8 mouse cellular contexts compared by ENCODE assay signal in the genomic region with DNA sequence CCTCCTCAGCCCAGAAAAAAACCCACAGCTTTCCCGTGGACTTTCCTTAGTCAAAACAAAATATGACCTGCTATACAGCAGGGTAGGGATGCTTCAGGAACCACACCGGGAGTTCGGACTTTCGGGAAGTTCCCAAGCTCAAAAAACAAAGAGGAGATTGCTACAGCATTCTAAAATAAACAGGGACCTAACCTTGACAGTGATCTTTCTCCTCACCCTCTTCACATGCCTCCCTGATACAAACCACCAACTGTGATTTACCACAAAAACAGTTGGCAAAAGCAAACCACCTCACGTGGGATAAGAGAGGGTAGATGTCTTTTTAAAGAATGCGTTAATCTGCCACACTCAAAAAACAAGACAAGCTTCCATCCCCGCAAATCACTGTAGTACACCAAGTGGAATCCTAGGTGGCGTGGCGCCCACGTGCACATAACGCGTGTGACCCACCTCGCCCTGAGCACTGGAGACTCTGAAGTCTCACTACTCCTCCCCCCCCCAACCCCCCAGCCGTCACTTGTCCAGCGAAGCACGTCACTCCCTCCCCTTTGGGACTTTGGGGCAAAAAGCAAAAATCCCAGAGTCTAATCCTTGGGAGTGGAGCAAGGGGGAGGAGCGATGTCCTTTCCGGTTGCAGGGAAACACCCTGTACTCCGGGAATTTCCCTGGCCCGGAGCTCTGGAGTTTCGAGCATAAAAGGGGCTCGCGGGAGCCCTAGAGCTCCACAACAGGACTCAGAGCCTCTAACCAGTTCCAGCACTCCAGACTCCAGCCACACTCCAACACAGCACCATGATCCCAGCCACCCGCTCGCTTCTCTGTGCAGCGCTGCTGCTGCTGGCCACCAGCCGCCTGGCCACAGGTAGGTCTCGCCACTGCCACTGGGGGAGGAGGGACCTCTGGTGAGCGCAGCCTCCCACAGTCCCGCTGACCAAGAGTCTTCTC. TPM values are rescaled to one million over a fixed set of nuclear protein-coding genes. Genes with fewer than 3 reads are reported as not detected.
DNase-seq lines count a peak whose midpoint lies in the region; ATAC-seq and TF ChIP-seq lines count a peak whose summit lies in the region.

A gene (plus strand): TSS at position 723 of the 945 bp plus-strand sequence.

- H3K9me3 ChIP-seq in E14TG2a.4 (ENCODE audit: low read length): no peaks in the 10 kb centered on the region
- no peaks in the 10 kb centered on the region for H3K9me3 ChIP-seq in hindbrain, embryonic 14.5 days (ENCODE audit: control insufficient read depth, low read length)
- no peaks in the 10 kb centered on the region for H3K9me3 ChIP-seq in liver, embryonic 11.5 days (ENCODE audit: control insufficient read depth, low read length)
- H3K9me3 ChIP-seq in midbrain, embryonic 16.5 days (replicated peaks; ENCODE audit: control insufficient read depth, low read length, poor library complexity, severe bottlenecking): no peaks in the 10 kb centered on the region

- intact Hi-C loops in gastrocnemius, adult 2 months (cut with DNase I): no loop called here

- no peaks in the 10 kb centered on the region for H3K36me3 ChIP-seq in E14TG2a.4 (ENCODE audit: insufficient read depth, low read length)
- H3K36me3 ChIP-seq in hindbrain, embryonic 14.5 days (replicated peaks; ENCODE audit: control insufficient read depth, insufficient read depth): no peaks in the 10 kb centered on the region
- no peaks in the 10 kb centered on the region for H3K36me3 ChIP-seq in liver, embryonic 11.5 days (ENCODE audit: control insufficient read depth, insufficient read depth, low read length)
- H3K36me3 ChIP-seq in midbrain, embryonic 16.5 days (ENCODE audit: control insufficient read depth, insufficient read depth, low read length): no peaks in the 10 kb centered on the region

- WGBS in hindbrain, embryonic 14.5 days: 15% methylated on average over 30 of the region's 30 CpGs
- 13% methylated on average over 30 of the region's 30 CpGs for WGBS in liver, embryonic 11.5 days
- 6% methylated on average over 30 of the region's 30 CpGs for WGBS in midbrain, embryonic 16.5 days

- H3K4me1 ChIP-seq in E14TG2a.4 (replicated peaks; ENCODE audit: low read depth, low read length): peaks cover 14% of the 10 kb centered on the region
- H3K4me1 ChIP-seq in hindbrain, embryonic 14.5 days (replicated peaks; ENCODE audit: control insufficient read depth, insufficient read depth, low read length): peaks cover 5% of the 10 kb centered on the region; the same call in 1 of the 2 replicates
- H3K4me1 ChIP-seq in liver, embryonic 11.5 days (replicated peaks; ENCODE audit: control insufficient read depth, insufficient read depth, low read length): no peaks in the 10 kb centered on the region
- H3K4me1 ChIP-seq in midbrain, embryonic 16.5 days (ENCODE audit: control insufficient read depth, insufficient read depth, low read length): peaks cover 4% of the 10 kb centered on the region

- peak within 1 kb of the TSS; percentile 64 for H3K9ac ChIP-seq in hindbrain, embryonic 14.5 days
- 0 out of 2 replicates have a peak within 1 kb of the TSS, but pooled peaks have one; percentile 25 for H3K9ac ChIP-seq in liver, embryonic 11.5 days (ENCODE audit: low read depth, low read length)
- H3K9ac ChIP-seq in midbrain, embryonic 16.5 days (ENCODE audit: low read depth, low read length): peak within 1 kb of the TSS; percentile 48

- peak within 1 kb of the TSS; percentile 98 for H3K4me2 ChIP-seq in hindbrain, embryonic 14.5 days (replicated peaks)
- peak within 1 kb of the TSS; percentile 68 for H3K4me2 ChIP-seq in liver, embryonic 11.5 days
- H3K4me2 ChIP-seq in midbrain, embryonic 16.5 days (ENCODE audit: low read length): peak within 1 kb of the TSS; percentile 91

- no peak for TF ChIP-seq CTCF in E14TG2a.4 (conservative IDR thresholded peaks at IDR 0.05; ENCODE audit: low read length)
- peak; percentile 24; the same call in 1 of the 2 replicates for TF ChIP-seq CTCF in gastrocnemius, adult 2 months (IDR thresholded peaks at IDR 0.05)

- DNase-seq in brain, adult 2 months (ENCODE audit: low read depth, low spot score): peak; percentile 20
- peak; percentile 70 for DNase-seq in gastrocnemius, adult 2 months
- peak; percentile 43 for DNase-seq in hindbrain, embryonic 14.5 days (ENCODE audit: low spot score)
- DNase-seq in liver, embryonic 11.5 days (ENCODE audit: low spot score): peak; percentile 36
- peak; percentile 32 for DNase-seq in yolk sac, embryonic 10.5 days (ENCODE audit: low spot score)
- DNase-seq in layer of hippocampus, adult 18-20 months (ENCODE audit: low spot score in 2 of 2): no peak

- H3K27me3 ChIP-seq in E14TG2a.4 (ENCODE audit: insufficient read depth, low read length): peaks cover 26% of the 10 kb centered on the region
- H3K27me3 ChIP-seq in hindbrain, embryonic 14.5 days (ENCODE audit: control insufficient read depth, insufficient read depth, low read length): peaks cover 5% of the 10 kb centered on the region; the same call in 1 of the 2 replicates
- no peaks in the 10 kb centered on the region; the same call in 1 of the 2 replicates for H3K27me3 ChIP-seq in liver, embryonic 11.5 days (replicated peaks; ENCODE audit: control insufficient read depth, insufficient read depth, low read length)
- no peaks in the 10 kb centered on the region for H3K27me3 ChIP-seq in midbrain, embryonic 16.5 days (ENCODE audit: control insufficient read depth, insufficient read depth, low read depth, low read length)

- H3K4me3 ChIP-seq in E14TG2a.4 (replicated peaks; ENCODE audit: low read length): peak within 1 kb of the TSS; percentile 75
- H3K4me3 ChIP-seq in gastrocnemius, adult 2 months: peak within 1 kb of the TSS; percentile 77
- peak within 1 kb of the TSS; percentile 43 for H3K4me3 ChIP-seq in hindbrain, embryonic 14.5 days (replicated peaks; ENCODE audit: low read length)
- peak within 1 kb of the TSS; percentile 39 for H3K4me3 ChIP-seq in liver, embryonic 11.5 days (ENCODE audit: low read depth, low read length)
- peak within 1 kb of the TSS; percentile 46 for H3K4me3 ChIP-seq in midbrain, embryonic 16.5 days (ENCODE audit: low read depth, low read length)

- ATAC-seq in hindbrain, embryonic 14.5 days (ENCODE audit: low FRiP score): peak; percentile 80
- ATAC-seq in liver, embryonic 11.5 days (replicated peaks; ENCODE audit: low FRiP score): peak; percentile 29
- peak; percentile 90 for ATAC-seq in midbrain, embryonic 16.5 days

- H3K27ac ChIP-seq in gastrocnemius, adult 2 months: peak within 1 kb of the TSS; percentile 71
- no peak within 1 kb of the TSS for H3K27ac ChIP-seq in hindbrain, embryonic 14.5 days
- H3K27ac ChIP-seq in liver, embryonic 11.5 days (ENCODE audit: low read depth, low read length): no peak within 1 kb of the TSS
- H3K27ac ChIP-seq in midbrain, embryonic 16.5 days (ENCODE audit: low read length): no peak within 1 kb of the TSS

RNA-seq across cellular contexts. Expression of the gene that starts here (rescaled TPM):
- under 1 TPM in 1 of 2 experiments, not detected in 1; 0.26 TPM for total RNA-seq in gastrocnemius, adult 2 months (2021)
- 0.57 and 0.64 TPM in 2 replicates for polyA plus RNA-seq in hindbrain, embryonic 14.5 days (2014; fragmentation: Nextera tagmentation; extraction: Ambion mirVana)
- polyA plus RNA-seq in liver, embryonic 11.5 days (2014; fragmentation: Nextera tagmentation; extraction: Ambion mirVana): 0.84 TPM in 1 of 2 replicates, not detected in the other
- 0.15 TPM in 1 of 2 replicates, not detected in the other for polyA plus RNA-seq in midbrain, embryonic 16.5 days (2015; fragmentation: Nextera tagmentation; extraction: Ambion mirVana)
- under 1 TPM; 0.27 to 0.36 TPM for total RNA-seq in layer of hippocampus, adult 18-20 months (2021)

Comparison
In these comparisons a context has a peak if more than half of its experiments do, and no peak if none do; other contexts are left out.
1. Peak in DNase-seq, H3K4me3 ChIP-seq and H3K27ac ChIP-seq in gastrocnemius, adult 2 months; RNA of the gene not detected or under 1 TPM.
2. Peak in DNase-seq, ATAC-seq, H3K4me3 ChIP-seq, H3K9ac ChIP-seq and H3K4me2 ChIP-seq in hindbrain, embryonic 14.5 days; RNA of the gene not detected or under 1 TPM.
3. Peak in DNase-seq, ATAC-seq, H3K4me3 ChIP-seq, H3K9ac ChIP-seq and H3K4me2 ChIP-seq in liver, embryonic 11.5 days; RNA of the gene not detected or under 1 TPM.
4. Peak in ATAC-seq, H3K4me3 ChIP-seq, H3K9ac ChIP-seq and H3K4me2 ChIP-seq in midbrain, embryonic 16.5 days; RNA of the gene not detected or under 1 TPM.
5. DNase-seq: peak in brain, adult 2 months (single experiment) and yolk sac, embryonic 10.5 days (single experiment); none in layer of hippocampus, adult 18-20 months (0 of 2).
6. ATAC-seq: peak in every context shown above with its lines; median percentile 90 in midbrain, embryonic 16.5 days; 80 in hindbrain, embryonic 14.5 days; 29 in liver, embryonic 11.5 days.
7. Peak in every context shown above with its lines, with median percentiles within 50 percentile points of each other: H3K4me3 ChIP-seq, H3K4me2 ChIP-seq and H3K9ac ChIP-seq.